8 mouse cellular contexts compared by ENCODE assay signal in the genomic region with DNA sequence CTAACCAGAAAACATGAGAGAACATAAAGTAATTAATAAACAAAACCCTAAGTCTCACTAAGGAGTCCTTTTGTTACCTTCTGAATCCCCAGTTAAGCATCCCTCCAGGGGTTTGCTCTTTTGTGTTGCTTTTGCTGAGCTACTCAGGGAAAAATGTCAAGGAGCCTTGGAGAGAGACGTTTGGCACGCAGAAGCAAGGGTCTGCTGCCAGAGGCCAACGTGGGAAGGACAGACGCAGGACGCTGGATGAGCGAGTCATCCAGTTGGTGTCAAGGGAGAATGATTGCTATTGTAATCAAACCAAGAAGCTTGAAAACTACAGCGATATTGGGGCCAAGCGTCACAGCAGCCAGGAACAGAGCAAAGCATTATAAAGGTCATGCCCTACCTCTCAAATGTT.
DNase-seq lines count a peak whose midpoint lies in the region; ATAC-seq lines count a peak whose summit lies in the region.

No protein-coding gene starts in this region.

- peak; percentile 24 for DNase-seq in embryo, embryonic 10 days (ENCODE audit: low spot score)
- no peak for DNase-seq in embryo, embryonic 11 days
- DNase-seq in ovary, postnatal 36 days (ENCODE audit: low spot score): peak; percentile 21
- no peak for DNase-seq in ovary, adult 18-20 months (ENCODE audit: low spot score)
- peak; percentile 11 for DNase-seq in heart, postnatal 25 days (ENCODE audit: low spot score)
- no peak for DNase-seq in spleen, postnatal 14 days (ENCODE audit: low spot score in 2 of 2)
- no peak for DNase-seq in spleen, postnatal 10 days (ENCODE audit: low spot score in 2 of 2)

- no peak for ATAC-seq in megakaryocyte progenitor cell, adult 5-6 weeks (replicated peaks; ENCODE audit: poor library complexity)

- intact Hi-C loops in heart, postnatal 25 days (cut with DNase I): no loop called here

Comparison
In these comparisons a context has a peak if more than half of its experiments do, and no peak if none do; other contexts are left out.
1. DNase-seq: peak in embryo, embryonic 10 days (single experiment), ovary, postnatal 36 days (single experiment) and heart, postnatal 25 days (single experiment); none in embryo, embryonic 11 days (single experiment), ovary, adult 18-20 months (single experiment), spleen, postnatal 14 days (0 of 2) and spleen, postnatal 10 days (0 of 2).